Mouse (Mus musculus) G1E (cell line): ENCODE data around the gene Kcnrg. TPM values are rescaled to one million over a fixed set of nuclear protein-coding genes. Genes with fewer than 3 reads are reported as not detected.

Experiments used
- ATAC-seq: 2 replicates; pipeline ENCODE4 v1.8.0; 2016; ENCODE audit warnings: mild to moderate bottlenecking; ENCODE audit not compliant: insufficient number of reproducible peaks, poor library complexity, low FRiP score, severe bottlenecking; ENCODE audit errors: extremely low read depth
- DNase-seq: peaks from one replicate; pipeline ENCODE4 v3.0.0; 2012; ENCODE audit warnings: low spot score
- H3K27me3 ChIP-seq: 2 replicates; pipeline ENCODE4 v1.6.1; 2012; ENCODE audit warnings: mild to moderate bottlenecking, low read length, inconsistent platforms; ENCODE audit not compliant: insufficient read depth
- H3K36me3 ChIP-seq: replicated peaks from 2 replicates; pipeline ENCODE3; 2012; ENCODE audit warnings: mild to moderate bottlenecking, inconsistent platforms
- H3K4me1 ChIP-seq: 2 replicates; pipeline ENCODE4 v1.6.1; 2012; ENCODE audit warnings: low read depth, low read length, inconsistent platforms, mixed read lengths; ENCODE audit not compliant: insufficient read depth
- H3K4me3 ChIP-seq: 2 replicates; pipeline ENCODE4 v1.5.1; 2012; ENCODE audit warnings: low read depth, mild to moderate bottlenecking, inconsistent platforms, low read length, moderate library complexity, mixed read lengths
- H3K9me3 ChIP-seq: replicated peaks from 2 replicates; pipeline ENCODE4 v1.6.1; 2012; ENCODE audit warnings: inconsistent platforms
- CTCF ChIP-seq: IDR thresholded peaks from 2 replicates; pipeline ENCODE4 v1.5.1; 2012; ENCODE audit warnings: low read depth, low read length, inconsistent platforms, mixed read lengths
- GATA1 ChIP-seq: IDR thresholded peaks from 2 replicates; pipeline ENCODE4 v1.6.1; 2012; ENCODE audit warnings: borderline replicate concordance, low read length, inconsistent platforms, mixed read lengths
- GATA2 ChIP-seq: IDR thresholded peaks from 2 replicates; pipeline ENCODE4 v1.6.1; 2012; ENCODE audit warnings: low read depth, low read length, inconsistent platforms, borderline replicate concordance
- POLR2AphosphoS5 ChIP-seq: IDR thresholded peaks from 2 replicates; pipeline ENCODE4 v1.6.1; 2012; ENCODE audit warnings: low read depth, low read length, inconsistent platforms; ENCODE audit not compliant: insufficient replicate concordance
- TAL1 ChIP-seq: conservative IDR thresholded peaks from 2 replicates; pipeline ENCODE4 v1.6.1; 2012; ENCODE audit warnings: low read depth, low read length, inconsistent platforms, mixed read lengths
- polyA plus RNA-seq: library from polyadenylated mRNA; stranded (reverse); fragments of >175 nt; gene quantifications from 2 replicates; pipeline ENCODE4 v1.2.3, GENCODE M21; 2012
- total RNA-seq, 2 experiments: library from RNA; stranded (forward) in 1 of 2; stranded (reverse) in 1 of 2; fragments of 200-1000 nt in 1 of 2; fragments of >200 nt in 1 of 2; fragmentation: Nextera tagmentation in 1 of 2; gene quantifications; 2 replicates each; pipeline ENCODE4 v1.2.3; 2014 to 2017

Gene Kcnrg
- total and polyA plus RNA-seq, 3 experiments = 0.55 to 1.2 TPM; not detected in 1

GRCm38 (mm10) chr14:61650291-61650960 lies 43.2 kb downstream of the Kcnrg start:
- Histone ChIP-seq H3K27me3 (no peaks in the 10 kb centered on the region), H3K9me3 (no peaks in the 10 kb centered on the region), H3K4me1 (peaks cover 45% of the 10 kb centered on the region), H3K36me3 (peaks cover 20% of the 10 kb centered on the region), H3K4me3 (no peak overlapping the region; the same call in 1 of the 2 replicates)
- ATAC-seq = no peak
- DNase-seq = no peak
- TF ChIP-seq GATA1 = no peak
- no peak for TF ChIP-seq TAL1
- TF ChIP-seq GATA2 = no peak
- no peak for TF ChIP-seq POLR2AphosphoS5
- TF ChIP-seq CTCF = no peak; the same call in 1 of the 2 replicates

GRCm38 (mm10) chr14:61656469-61656868 lies 49.2 kb downstream of the Kcnrg start:
- H3K4me3 ChIP-seq = no peak overlapping the region
- peak; percentile 73 for ATAC-seq
- H3K27me3 ChIP-seq = no peaks in the 10 kb centered on the region
- no peaks in the 10 kb centered on the region for H3K9me3 ChIP-seq
- peaks cover 38% of the 10 kb centered on the region for H3K36me3 ChIP-seq
- DNase-seq = no peak
- H3K4me1 ChIP-seq = peaks cover 48% of the 10 kb centered on the region
- TF ChIP-seq GATA2 = no peak
- TF ChIP-seq POLR2AphosphoS5 = no peak
- no peak for TF ChIP-seq GATA1
- TF ChIP-seq TAL1 = no peak
- TF ChIP-seq CTCF = no peak

DNA sequence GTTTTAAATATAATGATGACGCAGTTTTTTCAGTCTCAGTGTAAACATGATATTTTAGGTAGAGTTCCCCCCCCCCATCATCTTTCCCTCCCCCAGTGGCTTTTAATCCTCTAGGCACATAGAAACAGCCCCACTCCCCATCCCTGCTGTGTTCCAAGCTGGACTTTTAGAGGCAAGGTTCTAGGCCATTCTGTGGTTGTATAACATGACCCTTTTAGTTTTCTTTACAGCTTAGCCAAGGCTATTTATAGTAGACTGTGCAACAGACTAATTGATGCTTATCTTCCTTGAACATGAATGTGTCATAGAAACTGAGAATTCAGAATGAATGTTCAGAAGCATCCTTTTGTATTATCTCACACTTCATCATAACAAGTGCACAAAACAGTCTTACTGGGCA lies 54.2 kb downstream of the Kcnrg start:
- TF ChIP-seq TAL1 (no peak), GATA2 (no peak), CTCF (no peak), POLR2AphosphoS5 (no peak), GATA1 (no peak)
- Histone ChIP-seq H3K9me3 (no peaks in the 10 kb centered on the region), H3K27me3 (no peaks in the 10 kb centered on the region), H3K4me3 (no peak overlapping the region), H3K4me1 (peaks cover 48% of the 10 kb centered on the region), H3K36me3 (peaks cover 35% of the 10 kb centered on the region)
- no peak for DNase-seq
- no peak for ATAC-seq

DNA sequence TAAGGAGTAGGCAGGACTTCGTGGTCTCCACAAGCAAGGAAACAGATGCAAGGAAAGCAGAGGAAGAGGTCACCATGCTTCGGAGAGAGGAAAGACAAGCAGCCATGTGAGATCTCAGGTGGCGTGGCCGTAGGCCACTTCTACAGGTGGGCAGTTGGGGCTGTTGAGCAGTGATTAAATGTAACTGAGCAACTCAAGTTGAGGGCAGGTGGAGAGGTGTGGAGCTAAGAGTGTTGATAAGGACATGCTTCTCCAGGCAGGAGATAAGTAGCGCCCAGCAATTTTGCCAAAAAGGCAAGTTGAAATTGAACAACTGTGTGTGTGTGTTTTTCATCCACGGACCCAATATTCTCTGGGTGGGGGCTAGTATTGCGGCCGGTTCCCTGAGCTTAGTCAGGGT lies 55.0 kb downstream of the Kcnrg start:
- Histone ChIP-seq H3K27me3 (no peaks in the 10 kb centered on the region), H3K36me3 (peaks cover 35% of the 10 kb centered on the region), H3K4me1 (peaks cover 46% of the 10 kb centered on the region), H3K4me3 (no peak overlapping the region), H3K9me3 (no peaks in the 10 kb centered on the region)
- ATAC-seq = no peak
- no peak for TF ChIP-seq GATA2
- TF ChIP-seq POLR2AphosphoS5 = no peak
- TF ChIP-seq TAL1 = no peak
- no peak for TF ChIP-seq CTCF
- no peak for TF ChIP-seq GATA1
- DNase-seq = no peak

Other genes starting within 250 kb of the Kcnrg start
- 1.8 and 3.5 TPM in 2 replicates for gene Ebpl, start 247.0 kb upstream of the Kcnrg start, total RNA-seq (2014; fragmentation: Nextera tagmentation)
- gene Ebpl, start 247.0 kb upstream of the Kcnrg start, total RNA-seq (2017) = 1.9 and 2.8 TPM in 2 replicates
- gene Ebpl, start 247.0 kb upstream of the Kcnrg start, polyA plus RNA-seq = 0.52 and 0.76 TPM in 2 replicates
- 79.2 and 88.2 TPM in 2 replicates for gene Kpna3, start 167.6 kb upstream of the Kcnrg start, total RNA-seq (2014; fragmentation: Nextera tagmentation)
- 35.1 and 44.9 TPM in 2 replicates for gene Kpna3, start 167.6 kb upstream of the Kcnrg start, total RNA-seq (2017)
- gene Kpna3, start 167.6 kb upstream of the Kcnrg start, polyA plus RNA-seq = 10.5 and 11.8 TPM in 2 replicates
- gene Spryd7, start 50.6 kb upstream of the Kcnrg start, total RNA-seq (2014; fragmentation: Nextera tagmentation) = 7.8 and 9.9 TPM in 2 replicates
- gene Spryd7, start 50.6 kb upstream of the Kcnrg start, total RNA-seq (2017) = 10.5 and 10.8 TPM in 2 replicates
- gene Spryd7, start 50.6 kb upstream of the Kcnrg start, polyA plus RNA-seq = 2.9 and 3.7 TPM in 2 replicates
- gene Trim13, start 9.2 kb upstream of the Kcnrg start, total RNA-seq (2014; fragmentation: Nextera tagmentation) = 4.2 and 9.4 TPM in 2 replicates
- gene Trim13, start 9.2 kb upstream of the Kcnrg start, total RNA-seq (2017) = 4.6 and 4.9 TPM in 2 replicates
- 0.10 and 0.18 TPM in 2 replicates for gene Trim13, start 9.2 kb upstream of the Kcnrg start, polyA plus RNA-seq